Mouse (Mus musculus): ENCODE results near the gene Bbc3. TPM values are rescaled to one million over a fixed set of nuclear protein-coding genes. Genes with fewer than 3 reads are reported as not detected.
A peak's percentile ranks its signal among the peaks of the same experiment; 100 is the strongest.

The Bbc3 gene
- polyA plus RNA-seq, 1 experiment from 2014 or later: 8.0 TPM

- H3K9me3 ChIP-seq (ENCODE audit: control insufficient read depth, low read length): no peaks in the 10 kb centered on the region
- H3K27ac ChIP-seq (ENCODE audit: low read depth, low read length): peak within 1 kb of the TSS; percentile 89
- WGBS: under 1% methylated on average over 68 of the region's 70 CpGs
- ATAC-seq (replicated peaks; ENCODE audit: low FRiP score): peak; percentile 93
- peaks cover 2% of the 10 kb centered on the region; the same call in 1 of the 2 replicates for H3K36me3 ChIP-seq (ENCODE audit: control insufficient read depth, insufficient read depth, low read length)
- peak within 1 kb of the TSS; percentile 80 for H3K9ac ChIP-seq (ENCODE audit: low read length)
- peak within 1 kb of the TSS; percentile 54 for H3K4me2 ChIP-seq (ENCODE audit: low read depth, low read length, severe bottlenecking)
- H3K27me3 ChIP-seq (ENCODE audit: control insufficient read depth, insufficient read depth, low read length): no peaks in the 10 kb centered on the region
- peaks cover 5% of the 10 kb centered on the region; the same call in 1 of the 2 replicates for H3K4me1 ChIP-seq (replicated peaks; ENCODE audit: control insufficient read depth, insufficient read depth, low read length)
- DNase-seq (ENCODE audit: low spot score): peak; percentile 100
- H3K4me3 ChIP-seq (ENCODE audit: low read depth, low read length): peak within 1 kb of the TSS; percentile 68
These were observed 21.9 kb upstream of the Bbc3 start, which contains the start of gene Ccdc9 for GRCm38 (mm10) chr7:16286026-16286961. Ccdc9 (minus strand) TSS chr7:16286795.

GRCm38 (mm10) chr7:16287016-16287415 is 21.2 kb upstream of the Bbc3 start:
- Histone ChIP-seq H3K4me3 (ENCODE audit: low read depth, low read length) (peak overlapping the region; percentile 68; the same call in 1 of the 2 replicates), H3K9ac (ENCODE audit: low read length) (peak overlapping the region; percentile 80), H3K36me3 (ENCODE audit: control insufficient read depth, insufficient read depth, low read length) (no peaks in the 10 kb centered on the region), H3K27me3 (ENCODE audit: control insufficient read depth, insufficient read depth, low read length) (no peaks in the 10 kb centered on the region), H3K4me1 (replicated peaks; ENCODE audit: control insufficient read depth, insufficient read depth, low read length) (peaks cover 5% of the 10 kb centered on the region; the same call in 1 of the 2 replicates), H3K4me2 (ENCODE audit: low read depth, low read length, severe bottlenecking) (peak overlapping the region; percentile 54; the same call in 1 of the 2 replicates), H3K9me3 (ENCODE audit: control insufficient read depth, low read length) (no peaks in the 10 kb centered on the region), H3K27ac (ENCODE audit: low read depth, low read length) (no peak overlapping the region)
- no peak for ATAC-seq (replicated peaks; ENCODE audit: low FRiP score)
- WGBS: 90% methylated on average over 2 of the region's 2 CpGs
- no peak for DNase-seq (ENCODE audit: low spot score)

- no peak for ATAC-seq (replicated peaks; ENCODE audit: low FRiP score)
- peaks cover 5% of the 10 kb centered on the region; the same call in 1 of the 2 replicates for H3K4me1 ChIP-seq (replicated peaks; ENCODE audit: control insufficient read depth, insufficient read depth, low read length)
- WGBS: 74% methylated on average over 1 of the region's 1 CpGs
- no peak overlapping the region for H3K4me2 ChIP-seq (ENCODE audit: low read depth, low read length, severe bottlenecking)
- H3K9me3 ChIP-seq (ENCODE audit: control insufficient read depth, low read length): no peaks in the 10 kb centered on the region
- H3K36me3 ChIP-seq (ENCODE audit: control insufficient read depth, insufficient read depth, low read length): no peaks in the 10 kb centered on the region
- H3K4me3 ChIP-seq (ENCODE audit: low read depth, low read length): no peak overlapping the region
- no peak overlapping the region for H3K9ac ChIP-seq (ENCODE audit: low read length)
- DNase-seq (ENCODE audit: low spot score): no peak
- H3K27me3 ChIP-seq (ENCODE audit: control insufficient read depth, insufficient read depth, low read length): no peaks in the 10 kb centered on the region
- H3K27ac ChIP-seq (ENCODE audit: low read depth, low read length): no peak overlapping the region
These were observed 20.4 kb upstream of the Bbc3 start for GRCm38 (mm10) chr7:16287791-16288190.

GRCm38 (mm10) chr7:16294346-16294745 is 13.8 kb upstream of the Bbc3 start:
- Histone ChIP-seq H3K27me3 (ENCODE audit: control insufficient read depth, insufficient read depth, low read length) (no peaks in the 10 kb centered on the region), H3K9me3 (ENCODE audit: control insufficient read depth, low read length) (no peaks in the 10 kb centered on the region), H3K36me3 (ENCODE audit: control insufficient read depth, insufficient read depth, low read length) (no peaks in the 10 kb centered on the region), H3K4me1 (replicated peaks; ENCODE audit: control insufficient read depth, insufficient read depth, low read length) (peaks cover 9% of the 10 kb centered on the region), H3K4me2 (ENCODE audit: low read depth, low read length, severe bottlenecking) (no peak overlapping the region), H3K27ac (ENCODE audit: low read depth, low read length) (no peak overlapping the region), H3K4me3 (ENCODE audit: low read depth, low read length) (no peak overlapping the region; the same call in 1 of the 2 replicates), H3K9ac (ENCODE audit: low read length) (peak overlapping the region; percentile 7; the same call in 1 of the 2 replicates)
- 31% methylated on average over 4 of the region's 4 CpGs for WGBS
- ATAC-seq (replicated peaks; ENCODE audit: low FRiP score) (0 out of 2 replicates have a peak, but pooled peaks have one; percentile 24), DNase-seq (ENCODE audit: low spot score) (no peak)

GRCm38 (mm10) chr7:16294837-16295236 is 13.4 kb upstream of the Bbc3 start:
- peak overlapping the region; percentile 63 for H3K9ac ChIP-seq (ENCODE audit: low read length)
- peak; percentile 97 for DNase-seq (ENCODE audit: low spot score)
- H3K36me3 ChIP-seq (ENCODE audit: control insufficient read depth, insufficient read depth, low read length): no peaks in the 10 kb centered on the region
- peak overlapping the region; percentile 89 for H3K4me2 ChIP-seq (ENCODE audit: low read depth, low read length, severe bottlenecking)
- peak overlapping the region; percentile 39 for H3K4me3 ChIP-seq (ENCODE audit: low read depth, low read length)
- no peaks in the 10 kb centered on the region for H3K27me3 ChIP-seq (ENCODE audit: control insufficient read depth, insufficient read depth, low read length)
- H3K27ac ChIP-seq (ENCODE audit: low read depth, low read length): peak overlapping the region; percentile 69
- H3K4me1 ChIP-seq (replicated peaks; ENCODE audit: control insufficient read depth, insufficient read depth, low read length): peaks cover 9% of the 10 kb centered on the region
- ATAC-seq (replicated peaks; ENCODE audit: low FRiP score): peak; percentile 75
- WGBS: under 1% methylated on average over 23 of the region's 23 CpGs
- H3K9me3 ChIP-seq (ENCODE audit: control insufficient read depth, low read length): no peaks in the 10 kb centered on the region

- ATAC-seq (replicated peaks; ENCODE audit: low FRiP score): peak; percentile 49
- peak overlapping the region; percentile 89 for H3K4me2 ChIP-seq (ENCODE audit: low read depth, low read length, severe bottlenecking)
- no peaks in the 10 kb centered on the region for H3K36me3 ChIP-seq (ENCODE audit: control insufficient read depth, insufficient read depth, low read length)
- H3K4me3 ChIP-seq (ENCODE audit: low read depth, low read length): peak overlapping the region; percentile 39
- no peaks in the 10 kb centered on the region for H3K27me3 ChIP-seq (ENCODE audit: control insufficient read depth, insufficient read depth, low read length)
- no peaks in the 10 kb centered on the region for H3K9me3 ChIP-seq (ENCODE audit: control insufficient read depth, low read length)
- H3K9ac ChIP-seq (ENCODE audit: low read length): peak overlapping the region; percentile 63
- H3K27ac ChIP-seq (ENCODE audit: low read depth, low read length): peak overlapping the region; percentile 69
- peak; percentile 89 for DNase-seq (ENCODE audit: low spot score)
- WGBS: 2% methylated on average over 41 of the region's 41 CpGs
- peaks cover 12% of the 10 kb centered on the region for H3K4me1 ChIP-seq (replicated peaks; ENCODE audit: control insufficient read depth, insufficient read depth, low read length)
These were observed 12.8 kb upstream of the Bbc3 start for GRCm38 (mm10) chr7:16295321-16295900.

GRCm38 (mm10) chr7:16296146-16296545 is 12.0 kb upstream of the Bbc3 start:
- H3K9ac ChIP-seq (ENCODE audit: low read length): no peak overlapping the region; the same call in 1 of the 2 replicates
- no peak for DNase-seq (ENCODE audit: low spot score)
- H3K4me1 ChIP-seq (replicated peaks; ENCODE audit: control insufficient read depth, insufficient read depth, low read length): peaks cover 12% of the 10 kb centered on the region
- ATAC-seq (replicated peaks; ENCODE audit: low FRiP score): no peak
- no peak overlapping the region for H3K4me2 ChIP-seq (ENCODE audit: low read depth, low read length, severe bottlenecking)
- 33% methylated on average over 2 of the region's 2 CpGs for WGBS
- no peak overlapping the region for H3K27ac ChIP-seq (ENCODE audit: low read depth, low read length)
- no peaks in the 10 kb centered on the region for H3K36me3 ChIP-seq (ENCODE audit: control insufficient read depth, insufficient read depth, low read length)
- no peaks in the 10 kb centered on the region for H3K27me3 ChIP-seq (ENCODE audit: control insufficient read depth, insufficient read depth, low read length)
- no peaks in the 10 kb centered on the region for H3K9me3 ChIP-seq (ENCODE audit: control insufficient read depth, low read length)
- H3K4me3 ChIP-seq (ENCODE audit: low read depth, low read length): no peak overlapping the region

GRCm38 (mm10) chr7:16296766-16297390 is 11.3 kb upstream of the Bbc3 start:
- no peaks in the 10 kb centered on the region for H3K36me3 ChIP-seq (ENCODE audit: control insufficient read depth, insufficient read depth, low read length)
- peak overlapping the region; percentile 41; the same call in 1 of the 2 replicates for H3K27ac ChIP-seq (ENCODE audit: low read depth, low read length)
- H3K9ac ChIP-seq (ENCODE audit: low read length): peak overlapping the region; percentile 39
- H3K4me1 ChIP-seq (replicated peaks; ENCODE audit: control insufficient read depth, insufficient read depth, low read length): peaks cover 12% of the 10 kb centered on the region
- H3K4me2 ChIP-seq (ENCODE audit: low read depth, low read length, severe bottlenecking): peak overlapping the region; percentile 62
- no peak for ATAC-seq (replicated peaks; ENCODE audit: low FRiP score)
- H3K9me3 ChIP-seq (ENCODE audit: control insufficient read depth, low read length): no peaks in the 10 kb centered on the region
- H3K4me3 ChIP-seq (ENCODE audit: low read depth, low read length): peak overlapping the region; percentile 27
- WGBS: 2% methylated on average over 21 of the region's 22 CpGs
- peak; percentile 92 for DNase-seq (ENCODE audit: low spot score)
- no peaks in the 10 kb centered on the region for H3K27me3 ChIP-seq (ENCODE audit: control insufficient read depth, insufficient read depth, low read length)
